Mouse (Mus musculus) ES-E14 (cell line): ENCODE measurements around the gene Tecr. TPM values are rescaled to one million over a fixed set of nuclear protein-coding genes. Genes with fewer than 3 reads are reported as not detected.

Source experiments
- DNase-seq: peaks from one replicate; pipeline ENCODE4 v3.0.0-alpha.2; 2013; ENCODE audit warnings: low read depth, low spot score
- H3K27ac ChIP-seq: 2 replicates; pipeline ENCODE4 v1.5.1; 2012; ENCODE audit warnings: low read depth, mild to moderate bottlenecking, low read length, moderate library complexity, mixed read lengths; ENCODE audit not compliant: poor library complexity, insufficient read depth, severe bottlenecking
- H3K36me3 ChIP-seq: 2 replicates; pipeline ENCODE4 v1.6.1; 2012; ENCODE audit warnings: mild to moderate bottlenecking, low read length, moderate library complexity, mixed read lengths; ENCODE audit not compliant: control insufficient read depth, poor library complexity, insufficient read depth, severe bottlenecking
- H3K4me1 ChIP-seq, 2 experiments: fragments of 150-350 bp in 1 of 2; sonication (generic) in 1 of 2; 2 replicates each; pipeline ENCODE4 v1.6.1; 2012; ENCODE audit warnings: low read length in 2 of 2, mild to moderate bottlenecking in 1 of 2, mixed read lengths in 1 of 2; ENCODE audit not compliant: control insufficient read depth in 2 of 2, insufficient read depth in 2 of 2, poor library complexity in 1 of 2
- H3K4me3 ChIP-seq, 2 experiments: fragments of 150-350 bp in 1 of 2; sonication (generic) in 1 of 2; 2 replicates each; pipeline ENCODE4 v1.5.1; 2012; ENCODE audit warnings: low read length in 2 of 2, low read depth in 1 of 2, mild to moderate bottlenecking in 1 of 2, mixed read lengths in 1 of 2; ENCODE audit not compliant: insufficient read depth in 1 of 2, poor library complexity in 1 of 2, severe bottlenecking in 1 of 2
- H3K9ac ChIP-seq: 2 replicates; pipeline ENCODE4 v1.6.1; 2012; ENCODE audit warnings: low read depth, mild to moderate bottlenecking, low read length, mixed read lengths; ENCODE audit not compliant: poor library complexity, insufficient read depth, severe bottlenecking
- H3K9me3 ChIP-seq: fragments of 150-350 bp; sonication (generic); 2 replicates; pipeline ENCODE4 v1.6.1; 2012; ENCODE audit warnings: low read depth, mild to moderate bottlenecking, low read length; ENCODE audit not compliant: control insufficient read depth, insufficient read depth
- CHD2 ChIP-seq: IDR thresholded peaks from 2 replicates; pipeline ENCODE4 v1.6.1; 2014; ENCODE audit warnings: mild to moderate bottlenecking, low read depth, low read length, inconsistent platforms
- HCFC1 ChIP-seq: IDR thresholded peaks from 2 replicates; pipeline ENCODE4 v1.6.1; 2012; ENCODE audit warnings: low read length, inconsistent platforms, borderline replicate concordance; ENCODE audit not compliant: insufficient read depth
- MAFK ChIP-seq: IDR thresholded peaks from 2 replicates; pipeline ENCODE4 v1.6.1; 2014; ENCODE audit warnings: mild to moderate bottlenecking, low read depth, low read length, inconsistent platforms; ENCODE audit not compliant: insufficient read depth
- ZC3H11A ChIP-seq: IDR thresholded peaks from 2 replicates; pipeline ENCODE4 v1.6.1; 2012; ENCODE audit warnings: low read depth, mild to moderate bottlenecking, inconsistent platforms, low read length, borderline replicate concordance
- ZNF384 ChIP-seq: IDR thresholded peaks from 2 replicates; pipeline ENCODE4 v1.6.1; 2012; ENCODE audit warnings: low read depth, low read length, inconsistent platforms
- in situ Hi-C, 2 experiments: fragments of 600-800 bp; cut with MboI; formaldehyde crosslinking; loops; one replicate each; pipeline ENCODE4 v1.15.1; 2025; ENCODE audit warnings: low sequenced_read_pairs in 2 of 2, inconsistent platforms in 1 of 2; ENCODE audit not compliant: unreplicated experiment in 2 of 2
- total RNA-seq: library from RNA; depleted of rRNA; stranded (reverse); fragments of 300-350 nt; gene quantifications from 2 replicates; pipeline ENCODE4 v1.2.3, GENCODE M21; 2012

Gene Tecr
- total RNA-seq, 1 experiment = 246 TPM

DNA sequence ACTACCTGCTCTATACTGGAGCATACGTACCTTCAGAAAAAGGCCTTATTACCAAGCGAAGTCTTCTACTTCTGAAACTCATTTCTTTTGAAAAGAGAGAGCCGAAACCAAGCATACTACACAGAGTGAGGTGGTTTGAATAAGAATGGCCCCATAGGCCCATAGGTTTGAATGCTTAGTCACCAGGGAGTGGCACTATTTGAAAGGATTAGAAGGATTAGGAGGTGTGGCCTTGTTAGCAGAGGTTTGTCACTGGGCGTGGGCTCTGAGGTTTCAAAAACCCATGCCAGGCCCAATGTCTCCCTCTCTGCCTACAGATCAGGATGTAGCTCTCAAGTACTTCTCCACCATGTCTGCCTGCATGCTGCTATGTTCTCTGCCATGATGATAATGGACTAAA is 40.3 kb upstream of the Tecr start:
- Histone ChIP-seq H3K4me1 (peaks cover 0 to 2% of the 10 kb centered on the region in 2 experiments; a peak in 1 of 4 replicates), H3K9ac (no peak overlapping the region), H3K36me3 (no peaks in the 10 kb centered on the region), H3K9me3 (no peaks in the 10 kb centered on the region), H3K4me3 (no peak overlapping the region), H3K27ac (no peak overlapping the region)
- TF ChIP-seq MAFK = no peak
- no peak for TF ChIP-seq HCFC1
- in situ Hi-C loops = no loop called here
- DNase-seq = no peak

DNA sequence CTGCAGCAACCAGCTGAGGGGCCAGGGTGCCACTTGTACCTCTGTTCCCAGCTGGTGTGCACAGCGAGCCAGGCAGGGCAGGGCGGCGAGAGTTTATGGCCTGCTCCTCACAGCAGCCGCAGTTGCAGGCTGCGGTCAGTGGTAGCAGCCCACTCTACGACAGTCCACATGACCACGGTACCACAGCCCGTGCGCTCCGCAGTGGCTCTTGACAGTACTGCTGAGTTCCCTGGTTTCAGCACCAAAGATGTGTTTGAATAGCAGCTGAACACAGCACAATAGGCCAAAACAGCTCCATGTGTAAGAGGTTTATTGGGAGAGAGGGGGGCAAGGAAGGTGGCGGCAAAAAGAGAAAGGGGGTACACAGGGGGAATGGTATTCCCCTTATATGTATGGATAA is 39.7 kb upstream of the Tecr start:
- Histone ChIP-seq H3K27ac (no peak overlapping the region), H3K9me3 (no peaks in the 10 kb centered on the region), H3K4me3 (peak overlapping the region; percentile 26 to 43; a peak in 3 of 4 replicates), H3K9ac (no peak overlapping the region; the same call in 1 of the 2 replicates), H3K4me1 (peaks cover 0 to 2% of the 10 kb centered on the region in 2 experiments; a peak in 1 of 4 replicates), H3K36me3 (no peaks in the 10 kb centered on the region)
- in situ Hi-C loops = no loop called here
- TF ChIP-seq ZNF384 = no peak
- TF ChIP-seq HCFC1 = no peak
- no peak for TF ChIP-seq MAFK
- no peak for TF ChIP-seq CHD2
- no peak for TF ChIP-seq ZC3H11A
- no peak for DNase-seq

DNA sequence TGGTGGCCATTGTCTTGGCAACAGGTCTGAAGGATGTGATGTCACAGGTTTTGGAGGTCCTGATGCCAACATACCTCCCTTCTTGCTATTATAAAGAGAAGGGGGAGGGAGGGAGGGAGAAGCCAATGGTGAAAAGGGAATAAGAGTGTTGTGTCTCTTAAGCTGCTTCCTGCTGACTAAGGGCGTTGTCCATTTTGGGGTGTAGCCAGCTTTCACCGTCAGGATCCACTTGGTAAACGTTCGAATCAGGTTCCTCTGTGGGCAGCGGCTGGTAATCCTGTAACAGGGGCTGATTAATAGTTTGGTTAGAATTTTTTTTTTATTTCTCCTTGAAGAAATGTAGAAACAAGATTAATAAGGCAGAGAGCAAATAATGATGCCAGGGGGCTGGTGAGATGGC is 31.9 kb upstream of the Tecr start:
- H3K27ac ChIP-seq = no peak overlapping the region

DNA sequence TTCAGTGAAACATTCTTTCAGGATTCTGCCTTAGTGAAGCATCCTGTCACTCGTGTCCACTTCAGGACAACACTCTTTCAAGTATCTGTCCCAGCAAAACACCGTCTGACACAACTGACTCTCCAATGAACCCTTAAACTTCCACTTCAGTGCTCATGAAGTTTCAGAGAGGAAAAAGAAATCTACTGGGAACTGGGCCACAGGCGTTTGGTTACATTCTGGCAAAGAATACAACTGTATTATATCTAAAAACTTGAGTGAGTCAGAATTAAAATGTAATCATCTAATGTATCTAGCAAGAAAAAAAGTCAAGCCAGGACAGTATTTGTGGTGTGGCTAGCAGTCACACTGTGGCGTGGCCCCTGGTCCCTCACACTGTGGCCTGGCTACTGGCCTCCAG is 31.1 kb upstream of the Tecr start:
- TF ChIP-seq ZC3H11A = no peak
- no peak for TF ChIP-seq CHD2
- TF ChIP-seq ZNF384 = no peak
- TF ChIP-seq HCFC1 = no peak
- no peak for TF ChIP-seq MAFK
- H3K9me3 ChIP-seq = no peaks in the 10 kb centered on the region
- in situ Hi-C loops = no loop called here
- H3K27ac ChIP-seq = no peak overlapping the region
- no peak overlapping the region for H3K4me3 ChIP-seq
- H3K36me3 ChIP-seq = no peaks in the 10 kb centered on the region
- no peaks in the 10 kb centered on the region for H3K4me1 ChIP-seq
- no peak for DNase-seq
- H3K9ac ChIP-seq = no peak overlapping the region

More for the DNA sequence above, 31.9 kb upstream of the Tecr start:
- Histone ChIP-seq H3K9ac (no peak overlapping the region), H3K9me3 (no peaks in the 10 kb centered on the region), H3K36me3 (no peaks in the 10 kb centered on the region), H3K4me1 (no peaks in the 10 kb centered on the region), H3K4me3 (no peak overlapping the region)
- DNase-seq = no peak
- TF ChIP-seq MAFK (no peak), ZC3H11A (no peak), HCFC1 (no peak), ZNF384 (no peak), CHD2 (no peak)
- in situ Hi-C loops = no loop called here

DNA sequence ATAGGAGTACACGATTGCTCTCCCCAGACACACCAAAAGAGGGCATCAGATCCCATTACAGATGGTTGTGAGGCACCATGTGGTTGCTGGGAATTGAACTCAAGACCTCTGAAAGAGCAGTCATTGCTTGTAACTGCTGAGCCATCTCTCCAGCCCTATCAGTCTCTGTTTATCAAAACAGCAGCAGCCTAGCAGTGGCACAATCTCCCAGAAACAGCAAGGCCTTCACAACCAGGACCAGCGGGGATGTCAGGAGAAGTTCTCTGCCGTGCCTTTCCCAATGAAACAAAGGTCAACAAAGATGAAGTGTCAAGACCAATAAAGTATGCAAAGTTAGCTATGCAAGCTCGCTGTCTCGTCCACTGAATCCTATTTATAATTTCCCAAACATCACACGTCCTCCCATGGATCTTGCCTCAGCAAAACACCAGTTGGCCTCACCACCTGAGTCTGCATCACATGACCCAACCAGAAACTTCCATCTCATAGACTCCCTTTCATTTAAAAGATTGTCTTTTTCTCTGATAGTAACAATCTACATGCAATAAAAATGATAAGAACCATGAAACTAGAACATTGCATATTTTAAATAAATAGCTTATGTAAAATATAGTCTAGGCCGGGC is 24.4 kb upstream of the Tecr start:
- no peak for DNase-seq
- H3K9ac ChIP-seq = no peak overlapping the region
- no peaks in the 10 kb centered on the region for H3K9me3 ChIP-seq
- no peaks in the 10 kb centered on the region for H3K36me3 ChIP-seq
- H3K27ac ChIP-seq = no peak overlapping the region
- in situ Hi-C loops = no loop called here
- H3K4me3 ChIP-seq = no peak overlapping the region
- TF ChIP-seq ZC3H11A (no peak), ZNF384 (no peak), CHD2 (no peak), HCFC1 (no peak), MAFK (no peak)
- no peaks in the 10 kb centered on the region for H3K4me1 ChIP-seq
